Mouse (Mus musculus) cerebellum, adult 2 months (tissue): ENCODE results near the gene Atp8b2. TPM values are rescaled to one million over a fixed set of nuclear protein-coding genes. Genes with fewer than 3 reads are reported as not detected.

Source experiments
- DNase-seq, 2 experiments: peaks; one replicate each; pipeline ENCODE4 v3.0.0; 2021
- H3K27ac ChIP-seq: fragments of 200-500 bp; 2 replicates; pipeline ENCODE4 v1.5.1; 2012; ENCODE audit warnings: low read length, control low read depth, inconsistent platforms; ENCODE audit not compliant: insufficient read depth
- H3K27me3 ChIP-seq: fragments of 200-500 bp; 2 replicates; pipeline ENCODE4 v1.6.1; 2012; ENCODE audit warnings: inconsistent platforms, mild to moderate bottlenecking, low read length, moderate library complexity; ENCODE audit not compliant: control insufficient read depth, insufficient read depth
- H3K4me1 ChIP-seq: fragments of 200-500 bp; 2 replicates; pipeline ENCODE4 v1.6.1; 2011; ENCODE audit warnings: low read length; ENCODE audit not compliant: control insufficient read depth, insufficient read depth
- H3K4me3 ChIP-seq: fragments of 200-500 bp; replicated peaks from 2 replicates; pipeline ENCODE3; 2011; ENCODE audit warnings: mild to moderate bottlenecking, low read depth, low read length, control low read depth; ENCODE audit not compliant: insufficient read depth
- CTCF ChIP-seq: fragments of 200-500 bp; IDR thresholded peaks from 2 replicates; pipeline ENCODE4 v1.5.1; 2011; ENCODE audit warnings: low read depth, mild to moderate bottlenecking, control low read depth, low read length, moderate library complexity, borderline replicate concordance; ENCODE audit not compliant: insufficient read depth
- POLR2A ChIP-seq: fragments of 200-500 bp; IDR thresholded peaks from 2 replicates; pipeline ENCODE4 v1.6.1; 2011; ENCODE audit warnings: low read length, control low read depth, borderline replicate concordance; ENCODE audit not compliant: insufficient read depth
- WGBS: fragments of 180-500 bp; shearing (Covaris S2); methylation state at CpG from one replicate; pipeline ENCODE4 v1.1.7; 2018; 5-methylcytosine and 5-hydroxymethylcytosine counted together
- polyA plus RNA-seq: library from polyadenylated mRNA; depleted of rRNA; stranded (reverse); fragments of >200 nt; gene quantifications from 2 replicates; pipeline ENCODE4 v1.2.3, GENCODE M21; 2012

The Atp8b2 gene
- polyA plus RNA-seq, 1 experiment = 91.9 TPM

- no peak for DNase-seq
- 95% methylated on average over 3 of the region's 3 CpGs for WGBS
- no peak for TF ChIP-seq CTCF
- TF ChIP-seq POLR2A = no peak
- Histone ChIP-seq H3K27me3 (no peaks in the 10 kb centered on the region), H3K4me1 (0 out of 2 replicates have a peak, but pooled peaks cover 2% of the 10 kb centered on the region), H3K27ac (no peak overlapping the region), H3K4me3 (no peak overlapping the region)
These were observed 52.1 kb downstream of the Atp8b2 start for GRCm38 (mm10) chr3:89911207-89911606.

- no peak overlapping the region for H3K27ac ChIP-seq
- WGBS = 51% methylated on average over 5 of the region's 5 CpGs
- H3K4me1 ChIP-seq = 0 out of 2 replicates have a peak, but pooled peaks cover 2% of the 10 kb centered on the region
- H3K27me3 ChIP-seq = no peaks in the 10 kb centered on the region
- DNase-seq = no peak
- no peak overlapping the region for H3K4me3 ChIP-seq
- no peak for TF ChIP-seq POLR2A
- TF ChIP-seq CTCF = no peak
These were observed 53.4 kb downstream of the Atp8b2 start for GRCm38 (mm10) chr3:89909703-89910542.

GRCm38 (mm10) chr3:89908836-89909235, 54.5 kb downstream of the Atp8b2 start:
- Histone ChIP-seq H3K27ac (no peak overlapping the region), H3K27me3 (no peaks in the 10 kb centered on the region), H3K4me1 (0 out of 2 replicates have a peak, but pooled peaks cover 2% of the 10 kb centered on the region), H3K4me3 (no peak overlapping the region)
- WGBS = 93% methylated on average over 6 of the region's 6 CpGs
- no peak for TF ChIP-seq POLR2A
- TF ChIP-seq CTCF = no peak
- no peak for DNase-seq

GRCm38 (mm10) chr3:89907846-89908245, 55.5 kb downstream of the Atp8b2 start:
- 83% methylated on average over 3 of the region's 3 CpGs for WGBS
- H3K4me3 ChIP-seq = no peak overlapping the region
- H3K27ac ChIP-seq = no peak overlapping the region
- TF ChIP-seq POLR2A (no peak), CTCF (no peak)
- DNase-seq = no peak
- H3K27me3 ChIP-seq = no peaks in the 10 kb centered on the region
- H3K4me1 ChIP-seq = no peaks in the 10 kb centered on the region

- no peak for DNase-seq
- H3K27ac ChIP-seq = 0 out of 2 replicates have a peak overlapping the region, but pooled peaks have one; percentile 13
- TF ChIP-seq POLR2A (no peak), CTCF (no peak)
- H3K27me3 ChIP-seq = no peaks in the 10 kb centered on the region
- H3K4me3 ChIP-seq = no peak overlapping the region
- WGBS = 74% methylated on average over 8 of the region's 8 CpGs
- H3K4me1 ChIP-seq = no peaks in the 10 kb centered on the region
These were observed 63.8 kb downstream of the Atp8b2 start for GRCm38 (mm10) chr3:89899511-89899908.

GRCm38 (mm10) chr3:89898870-89899510, 64.3 kb downstream of the Atp8b2 start:
- TF ChIP-seq POLR2A = no peak
- TF ChIP-seq CTCF = no peak
- Histone ChIP-seq H3K27me3 (no peaks in the 10 kb centered on the region), H3K4me1 (no peaks in the 10 kb centered on the region), H3K27ac (0 out of 2 replicates have a peak overlapping the region, but pooled peaks have one; percentile 13), H3K4me3 (no peak overlapping the region)
- WGBS = 53% methylated on average over 5 of the region's 5 CpGs
- DNase-seq = no peak

GRCm38 (mm10) chr3:89898011-89898410, 65.3 kb downstream of the Atp8b2 start:
- no peak for DNase-seq
- no peak for TF ChIP-seq POLR2A
- no peak for TF ChIP-seq CTCF
- Histone ChIP-seq H3K4me1 (no peaks in the 10 kb centered on the region), H3K4me3 (no peak overlapping the region), H3K27me3 (no peaks in the 10 kb centered on the region), H3K27ac (no peak overlapping the region)
- 76% methylated on average over 10 of the region's 10 CpGs for WGBS

GRCm38 (mm10) chr3:89897204-89897796, 66.0 kb downstream of the Atp8b2 start:
- DNase-seq = no peak
- H3K4me1 ChIP-seq = no peaks in the 10 kb centered on the region
- no peak overlapping the region for H3K27ac ChIP-seq
- TF ChIP-seq POLR2A (no peak), CTCF (no peak)
- 61% methylated on average over 8 of the region's 8 CpGs for WGBS
- no peak overlapping the region for H3K4me3 ChIP-seq
- no peaks in the 10 kb centered on the region for H3K27me3 ChIP-seq
